Mouse (Mus musculus) gastrocnemius, postnatal 10 days (tissue): ENCODE measurements around the gene Cilp2. TPM values are rescaled to one million over a fixed set of nuclear protein-coding genes. Genes with fewer than 3 reads are reported as not detected.

Experiments used
- DNase-seq: peaks from one replicate; pipeline ENCODE4 v3.0.0; 2021; ENCODE audit warnings: mixed read lengths
- long read RNA-seq, 2 experiments: library from polyadenylated mRNA; stranded (forward); transcript quantifications; one replicate each; pipeline ENCODE4 v2.0.0; 2021
- total RNA-seq, 2 experiments: library from RNA; stranded (reverse); gene quantifications; 2 replicates each; pipeline ENCODE4 v1.2.3; 2021

The Cilp2 gene
- total RNA-seq, result 10 to 100 TPM; 25.3 to 28.4 TPM
- long read RNA-seq, experiment 1, full-length matches to known transcripts, result 44 of 75 reads
- long read RNA-seq, experiment 1, partial matches to known transcripts, result 12 of 75 reads
- long read RNA-seq, experiment 1, other reads (novel, unspliced or antisense), result 19 of 75 reads
- long read RNA-seq, experiment 2, full-length matches to known transcripts, result 44 of 84 reads
- long read RNA-seq, experiment 2, partial matches to known transcripts, result 16 of 84 reads
- long read RNA-seq, experiment 2, other reads (novel, unspliced or antisense), result 24 of 84 reads

DNA sequence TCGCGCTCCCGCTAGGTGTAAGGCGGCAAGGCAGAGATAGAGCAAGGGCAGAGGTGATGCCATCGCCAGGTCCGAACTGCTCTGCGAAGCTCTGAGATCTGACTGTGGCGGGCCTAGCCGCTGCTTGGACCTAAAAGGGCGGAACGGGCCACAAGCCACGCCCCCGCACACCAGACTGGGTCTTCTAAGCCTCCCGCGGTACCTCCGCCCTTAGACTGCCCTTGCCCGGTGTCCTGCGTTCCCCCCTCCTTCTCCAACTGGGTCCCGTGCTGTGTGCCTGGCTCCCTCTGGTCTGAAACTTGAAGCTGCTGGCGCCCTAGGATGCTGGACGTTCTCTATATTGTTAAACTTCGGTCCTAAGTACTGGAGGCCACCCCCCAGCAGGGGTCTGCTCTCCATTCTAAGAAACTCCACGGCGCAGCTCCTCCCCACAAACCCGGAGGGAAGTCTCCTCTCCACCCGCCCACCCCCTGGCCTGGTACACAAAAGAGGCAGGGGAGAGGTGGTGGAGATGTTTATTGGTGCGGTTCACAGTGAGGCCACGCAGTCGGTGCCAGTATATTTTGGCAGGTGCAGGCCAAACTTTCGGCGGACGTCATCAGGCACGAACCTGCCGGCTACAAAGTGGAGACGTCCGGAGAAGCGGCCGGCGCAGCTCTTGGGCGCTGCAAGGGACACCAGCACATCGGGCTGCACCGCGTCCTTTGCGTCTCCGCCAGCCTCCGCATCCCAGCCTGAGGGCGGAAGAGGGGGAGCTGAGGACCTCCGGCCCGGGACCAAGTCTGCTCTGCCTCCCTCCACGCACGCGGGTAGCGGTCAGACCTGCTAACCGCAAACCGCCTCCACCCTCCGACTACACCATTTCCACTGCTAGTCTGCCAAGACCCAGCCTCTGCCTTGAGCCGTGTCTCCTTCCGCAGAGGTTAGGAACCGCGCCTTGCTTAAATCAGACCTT, at the start of gene Cilp2:
Cilp2 (minus strand) TSS at position 399 of the 955 bp plus-strand sequence.
- peak; percentile 59 for DNase-seq

DNA sequence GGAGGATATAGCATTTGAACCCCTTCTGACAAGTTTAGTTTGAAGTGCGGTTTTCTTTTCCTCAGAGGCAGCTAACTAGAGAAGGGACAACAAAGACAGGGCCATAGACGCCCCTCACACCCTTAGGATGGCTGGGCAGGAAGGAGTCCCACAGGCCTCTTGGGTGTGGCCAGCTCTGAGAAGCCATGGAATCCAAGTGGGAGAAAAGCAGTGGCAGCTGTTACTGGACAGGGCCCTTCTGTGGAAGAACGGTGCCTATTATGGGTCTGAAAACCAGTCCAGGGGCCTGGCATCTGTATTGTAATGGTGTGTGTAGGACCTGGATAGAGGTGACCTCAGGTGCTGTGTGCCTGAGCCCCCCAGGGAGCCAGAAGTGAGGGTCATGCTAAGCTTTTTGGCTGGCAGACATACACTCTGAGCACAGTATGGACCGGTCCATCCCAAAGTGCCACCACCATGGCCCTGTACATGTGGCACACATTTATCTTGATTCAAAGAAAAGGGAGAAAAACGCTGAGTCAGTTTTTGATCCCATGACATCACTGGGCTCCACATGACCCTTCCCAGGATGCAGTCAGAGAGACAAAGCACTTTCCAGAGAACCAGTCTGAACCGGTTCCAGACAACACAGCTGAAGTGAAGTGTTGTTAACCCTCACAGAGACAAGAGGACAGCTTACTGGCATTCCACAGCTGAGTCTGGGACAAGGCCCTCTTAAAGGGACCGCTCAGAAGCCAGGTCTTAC, 48.7 kb upstream of the Cilp2 start:
- DNase-seq, result no peak

DNA sequence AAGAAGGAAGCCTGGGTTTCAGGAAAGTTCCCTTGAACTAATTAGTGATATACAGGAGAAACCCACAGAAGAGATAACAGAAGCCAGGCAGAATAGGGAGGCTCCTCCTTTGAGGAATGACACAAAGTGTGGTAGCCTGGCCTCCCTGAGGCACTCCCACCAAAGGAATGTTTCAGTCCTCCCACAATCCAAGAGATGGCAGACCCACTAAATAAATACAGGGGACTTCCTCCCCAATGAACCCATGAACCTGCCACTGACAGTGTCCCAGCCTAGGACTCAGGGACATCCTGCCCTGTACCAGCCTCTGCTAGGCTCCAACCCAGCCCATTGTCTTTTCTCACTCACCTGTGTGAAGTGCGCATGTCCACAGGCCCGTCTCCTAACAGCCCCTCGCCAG, 47.9 kb upstream of the Cilp2 start:
- DNase-seq, result no peak

DNA sequence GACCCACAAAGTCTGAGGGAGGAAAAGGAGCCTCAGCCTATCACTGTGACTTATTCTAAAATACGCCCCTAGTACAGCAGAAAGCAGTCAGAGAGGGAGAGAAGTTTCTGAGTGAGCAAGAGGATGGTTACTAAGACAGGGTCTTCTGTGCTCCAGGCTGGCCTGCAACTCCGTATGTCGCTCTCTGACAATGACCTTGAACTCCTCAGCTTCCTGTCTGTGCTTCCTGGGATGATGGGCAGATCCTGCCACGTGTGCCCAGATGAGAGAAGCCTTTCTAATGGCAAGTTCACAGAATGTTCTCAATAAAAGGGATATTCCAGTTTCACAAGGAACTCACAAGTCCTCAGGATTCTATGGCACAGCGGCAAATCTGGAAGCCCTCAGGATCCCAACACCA, 47.1 kb upstream of the Cilp2 start:
- no peak for DNase-seq

DNA sequence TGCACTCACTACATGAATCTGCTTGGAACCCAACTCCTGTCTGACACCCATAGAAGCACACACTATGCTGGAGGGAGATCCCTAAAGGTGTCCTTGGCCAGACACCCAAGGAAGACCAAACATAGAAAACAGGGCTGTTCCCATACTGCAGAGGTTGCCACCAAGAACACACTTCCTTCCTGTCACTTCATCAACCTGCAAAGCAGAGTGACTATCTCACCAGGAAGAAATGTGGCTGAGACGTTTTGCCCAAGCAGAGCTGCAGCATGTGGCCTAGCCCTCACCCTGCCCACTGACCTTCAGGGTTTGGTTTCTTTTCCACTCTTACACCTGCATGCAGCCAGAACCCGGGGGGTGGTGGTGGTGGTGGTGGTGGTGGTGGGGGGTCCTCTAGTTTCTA, 46.3 kb upstream of the Cilp2 start:
- DNase-seq, result no peak

DNA sequence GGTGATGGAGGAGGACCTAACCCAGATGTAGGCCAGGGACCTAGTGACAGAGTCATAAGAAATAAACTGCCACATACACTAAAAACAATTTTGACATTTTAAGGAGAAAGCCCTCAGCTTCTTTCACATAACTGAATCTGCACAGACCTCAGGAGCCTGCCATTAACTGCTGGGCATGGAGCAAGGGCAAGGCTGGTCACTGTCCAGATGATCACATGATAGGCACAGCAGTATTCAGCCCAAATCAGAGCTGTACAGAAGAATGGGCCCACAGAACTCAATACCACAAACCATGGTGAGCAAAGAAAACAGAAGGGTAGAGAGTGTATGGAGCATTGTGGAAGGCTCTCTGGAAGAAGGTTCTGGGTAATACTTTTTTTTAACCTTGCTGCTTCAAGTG, 39.4 kb upstream of the Cilp2 start:
- no peak for DNase-seq

DNA sequence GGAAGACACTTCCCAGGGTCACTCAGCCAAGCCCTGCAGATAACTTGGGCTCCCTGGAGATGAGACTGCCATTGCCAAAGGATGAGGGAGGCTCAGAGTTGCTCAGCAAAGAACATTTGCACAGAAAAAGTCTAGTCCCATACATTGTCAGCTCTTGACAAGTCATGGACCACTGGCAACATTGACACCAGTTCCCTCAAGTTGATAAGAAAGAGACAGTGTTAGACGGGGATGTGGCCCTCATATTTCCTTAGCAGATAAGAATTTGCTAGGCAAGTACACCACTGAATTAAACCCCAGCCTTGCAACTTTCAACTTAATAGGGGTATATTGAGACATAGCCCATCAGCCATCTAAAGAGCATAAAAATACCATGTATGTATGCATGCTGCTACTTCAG, 36.5 kb upstream of the Cilp2 start:
- no peak for DNase-seq

DNA sequence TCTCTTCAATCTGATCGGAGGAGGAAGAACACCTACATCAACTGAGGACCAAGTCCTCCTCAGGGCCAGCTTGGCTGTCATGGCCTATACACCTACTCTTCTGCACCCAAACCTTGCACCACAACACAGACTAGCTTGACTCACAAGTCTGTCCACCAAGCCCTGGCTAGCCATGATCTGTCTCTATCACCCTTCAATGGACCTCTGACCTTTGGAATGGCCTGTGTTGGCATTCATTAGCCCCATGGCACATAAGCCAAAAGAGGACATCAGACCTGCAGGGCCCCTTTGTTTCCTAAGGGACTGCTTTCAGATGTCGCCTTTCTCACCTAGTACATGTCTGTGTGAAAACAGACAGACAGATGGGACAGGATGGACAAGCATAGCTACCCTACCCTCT, 33.7 kb upstream of the Cilp2 start:
- DNase-seq, result no peak

DNA sequence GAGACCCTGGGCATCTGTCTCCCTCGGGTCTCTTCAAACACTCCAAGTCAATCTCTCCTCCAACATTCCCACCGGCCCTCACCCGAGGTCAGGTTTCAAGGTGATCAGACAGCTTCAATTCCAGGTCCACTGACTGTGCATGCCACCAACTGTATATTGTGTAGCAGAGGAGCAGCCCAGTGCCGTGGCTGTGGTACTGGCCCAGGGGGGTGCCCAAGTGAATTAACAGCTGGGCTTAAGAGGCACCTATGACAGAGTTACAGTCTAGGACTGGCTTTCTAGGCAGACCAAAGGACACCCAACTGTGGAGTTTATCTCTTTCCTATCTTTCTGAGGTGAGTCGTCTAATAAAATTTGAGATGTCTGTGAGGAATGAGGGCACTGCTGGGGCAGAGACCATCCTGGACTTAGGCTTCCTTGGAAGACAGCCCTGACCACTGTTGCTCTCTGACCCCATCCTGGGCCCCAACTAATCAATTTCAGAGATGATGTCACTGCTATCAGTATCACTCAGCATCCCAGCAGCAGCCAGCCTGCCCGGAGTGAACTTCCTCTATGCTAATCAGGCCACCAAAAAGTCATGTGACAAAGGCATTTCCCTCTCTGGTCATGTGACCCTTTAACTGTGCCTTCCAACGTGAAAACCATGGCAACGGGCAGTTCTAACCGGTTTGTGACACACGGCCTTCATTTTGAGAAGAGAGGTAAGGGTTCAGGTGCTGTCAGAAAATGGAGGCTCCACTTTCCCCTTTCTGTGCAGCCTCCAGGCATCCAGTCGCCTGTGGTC, 32.6 kb upstream of the Cilp2 start:
- DNase-seq, result no peak

DNA sequence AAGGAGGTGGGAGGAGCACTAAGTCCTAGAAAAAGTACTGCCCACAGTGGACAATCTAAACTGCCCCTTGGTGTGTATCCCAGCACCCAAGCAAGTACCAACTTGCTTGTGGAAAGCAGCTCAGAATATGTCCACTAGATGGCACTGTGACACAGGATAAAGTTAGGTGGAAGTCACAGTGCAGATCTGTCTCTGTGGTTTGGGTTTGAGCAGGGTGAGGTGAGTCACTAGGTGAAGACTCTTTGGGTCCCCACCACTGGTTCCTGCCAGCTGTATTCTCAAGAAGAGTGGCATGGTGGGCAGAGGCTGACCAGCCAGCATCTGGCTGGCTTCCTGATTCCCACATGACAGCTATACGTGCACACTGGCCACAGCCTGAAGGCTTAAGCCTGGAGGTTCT, 31.5 kb upstream of the Cilp2 start:
- peak; percentile 59 for DNase-seq

DNA sequence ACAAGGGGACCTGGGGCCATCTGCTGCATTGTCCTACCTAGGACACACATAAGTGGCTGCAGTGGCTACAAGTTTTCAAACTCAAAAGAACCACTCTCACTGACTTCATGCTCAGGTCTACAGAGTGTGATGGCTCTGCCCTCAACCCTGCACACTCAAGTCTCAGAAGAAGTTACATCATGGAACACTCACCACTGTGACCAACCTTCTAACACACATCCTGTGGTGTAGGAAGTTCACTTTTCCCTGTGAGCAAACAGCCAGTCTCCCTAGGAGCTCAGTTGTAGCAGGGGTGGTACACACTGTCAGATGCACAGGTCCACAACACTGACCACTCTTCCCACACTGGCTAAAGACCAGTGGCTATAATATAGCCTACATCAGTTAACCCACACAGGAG, 31.0 kb upstream of the Cilp2 start:
- DNase-seq, result no peak

DNA sequence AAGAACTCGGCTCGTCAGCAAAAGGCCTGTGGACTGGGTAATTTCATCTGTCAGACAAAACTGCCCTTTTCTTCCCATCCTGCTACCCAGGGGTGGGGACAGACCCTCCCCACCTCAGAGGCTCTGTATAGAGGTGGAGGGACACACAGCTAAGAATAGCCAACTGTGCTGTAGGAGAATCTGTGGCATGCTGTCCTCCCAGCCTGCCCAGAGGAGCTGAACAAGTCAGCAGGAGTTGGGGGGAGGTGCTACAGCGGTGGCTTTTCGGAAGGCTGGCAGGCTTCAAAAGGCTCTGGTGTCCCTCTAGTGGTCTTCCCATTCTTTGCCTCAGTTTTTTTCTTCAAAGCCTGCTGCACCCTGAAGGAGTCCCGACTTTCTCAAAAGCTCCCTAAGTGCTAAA, 28.3 kb upstream of the Cilp2 start:
- no peak for DNase-seq

DNA sequence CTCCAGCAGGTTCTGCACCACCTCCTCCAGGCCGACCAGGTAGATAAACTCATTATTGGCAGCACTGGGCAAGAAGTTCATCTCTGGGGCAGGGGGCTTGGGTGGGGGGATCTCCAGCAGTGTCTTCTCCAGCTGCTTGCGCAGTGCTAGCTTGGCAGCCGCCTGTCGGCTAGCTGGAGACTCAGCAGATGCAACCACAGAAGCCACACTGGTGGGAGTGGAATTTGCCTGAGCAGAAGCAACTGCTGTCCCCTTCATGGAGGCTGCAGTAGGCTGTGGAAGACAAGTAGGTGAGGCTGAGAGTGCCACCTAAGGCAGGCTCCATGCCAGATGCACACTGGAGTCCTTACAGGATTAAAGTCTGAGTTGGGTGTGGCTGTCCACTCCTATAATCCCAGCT, 27.0 kb upstream of the Cilp2 start:
- no peak for DNase-seq

DNA sequence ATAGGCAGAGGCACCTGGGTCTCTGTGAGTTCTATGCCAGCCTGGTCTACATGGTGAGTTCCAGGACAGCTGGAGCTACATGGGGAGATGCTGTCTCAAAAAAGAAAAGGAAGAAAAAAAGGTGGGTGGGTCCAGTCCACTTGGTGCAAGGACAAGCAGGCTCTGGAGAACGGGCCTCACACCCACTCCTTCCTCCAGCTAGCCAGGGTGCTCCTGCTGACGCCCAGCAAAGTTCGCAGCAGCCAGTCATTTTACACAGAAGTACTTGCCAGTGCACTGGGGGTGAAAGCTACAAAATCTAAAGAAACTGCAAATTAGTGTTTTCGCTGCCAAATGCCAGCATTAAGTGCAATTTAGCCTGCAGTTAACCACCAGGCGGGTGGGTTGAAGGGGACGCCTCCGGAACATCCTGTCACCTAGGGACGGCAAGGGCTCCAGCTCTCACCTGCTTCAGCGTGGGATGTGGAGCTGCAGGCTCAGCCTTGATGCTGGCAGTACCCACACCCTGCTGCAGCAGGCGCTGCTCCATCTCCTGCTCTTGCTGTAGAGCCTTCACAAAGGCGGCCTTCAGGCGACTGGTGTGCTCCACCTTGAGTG, 25.1 kb upstream of the Cilp2 start:
- no peak for DNase-seq

DNA sequence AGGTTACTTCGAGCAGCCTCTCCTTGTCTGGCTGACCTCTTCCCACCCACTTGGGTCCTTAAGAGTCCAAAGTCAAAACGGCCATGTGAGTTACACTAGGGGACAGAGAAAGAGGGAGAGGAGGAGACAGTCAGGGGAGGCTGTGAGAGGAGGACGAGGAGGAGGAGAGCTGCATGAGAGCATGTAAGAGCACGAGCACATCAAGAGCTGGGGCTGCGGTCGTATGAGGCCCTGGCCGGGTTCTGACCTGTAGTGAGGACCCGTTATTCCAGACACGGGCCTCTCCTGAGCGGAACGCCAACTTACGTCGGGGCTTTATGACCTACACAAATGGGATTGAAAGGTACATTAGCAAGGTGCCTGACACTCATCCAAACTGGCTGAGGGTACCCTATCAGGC, 24.4 kb upstream of the Cilp2 start:
- DNase-seq, result no peak

DNA sequence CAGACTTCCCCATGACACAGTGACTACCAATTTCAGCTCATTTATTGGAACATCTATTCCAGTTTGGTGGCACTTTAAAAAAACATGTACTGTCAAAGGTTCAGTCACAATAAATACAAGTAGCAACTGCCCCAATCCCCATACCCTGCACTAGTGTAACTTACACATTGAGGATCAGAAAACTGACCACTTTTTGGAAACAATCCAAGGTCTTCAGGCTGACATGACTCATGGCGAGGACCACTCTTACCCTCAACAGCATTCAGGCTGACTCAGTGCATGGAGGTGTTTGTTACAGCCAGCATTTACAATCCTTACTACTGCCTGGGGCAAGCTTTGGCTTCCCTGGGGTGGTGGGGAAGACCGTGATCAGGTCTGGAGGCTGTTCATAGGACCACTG, 19.6 kb upstream of the Cilp2 start:
- DNase-seq, result no peak

DNA sequence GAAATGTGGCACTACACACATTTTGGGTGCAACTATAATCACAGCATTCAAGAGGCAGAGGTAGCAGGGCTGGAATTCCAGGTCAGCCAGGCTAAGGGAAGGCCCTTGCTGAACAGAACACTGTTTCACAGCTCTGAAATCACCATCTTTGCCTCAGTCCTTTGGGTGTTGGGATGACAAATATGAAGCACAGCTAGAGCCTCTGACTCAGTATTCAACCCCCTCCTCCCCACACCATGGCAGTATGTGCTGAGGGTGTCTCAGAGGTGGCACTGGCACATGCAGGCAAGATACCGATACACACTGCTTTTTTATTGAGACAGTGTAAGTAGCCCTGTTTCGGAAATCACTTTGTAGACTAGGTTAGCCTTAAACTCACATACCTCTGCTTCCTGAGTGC, 18.8 kb upstream of the Cilp2 start:
- no peak for DNase-seq

DNA sequence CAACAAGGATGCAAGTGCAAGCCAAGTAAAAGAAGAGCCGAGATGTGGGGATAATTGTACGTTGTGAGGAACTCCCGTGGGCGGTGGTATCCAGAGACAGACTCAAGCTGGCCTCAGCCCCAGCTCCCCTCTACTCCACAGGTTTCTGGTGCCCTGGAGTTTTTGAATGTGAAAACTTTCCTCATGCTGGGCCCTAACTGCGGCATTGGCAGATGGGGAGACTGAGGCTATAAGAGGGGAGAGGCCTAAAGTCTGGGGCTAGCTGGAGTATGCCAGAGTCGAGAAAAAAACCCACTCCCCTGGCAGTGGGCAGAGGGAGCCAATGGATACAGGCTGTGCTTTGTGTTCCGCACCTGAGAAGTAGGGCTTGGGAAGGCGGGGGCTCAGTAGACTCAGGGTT, 16.6 kb upstream of the Cilp2 start:
- no peak for DNase-seq

DNA sequence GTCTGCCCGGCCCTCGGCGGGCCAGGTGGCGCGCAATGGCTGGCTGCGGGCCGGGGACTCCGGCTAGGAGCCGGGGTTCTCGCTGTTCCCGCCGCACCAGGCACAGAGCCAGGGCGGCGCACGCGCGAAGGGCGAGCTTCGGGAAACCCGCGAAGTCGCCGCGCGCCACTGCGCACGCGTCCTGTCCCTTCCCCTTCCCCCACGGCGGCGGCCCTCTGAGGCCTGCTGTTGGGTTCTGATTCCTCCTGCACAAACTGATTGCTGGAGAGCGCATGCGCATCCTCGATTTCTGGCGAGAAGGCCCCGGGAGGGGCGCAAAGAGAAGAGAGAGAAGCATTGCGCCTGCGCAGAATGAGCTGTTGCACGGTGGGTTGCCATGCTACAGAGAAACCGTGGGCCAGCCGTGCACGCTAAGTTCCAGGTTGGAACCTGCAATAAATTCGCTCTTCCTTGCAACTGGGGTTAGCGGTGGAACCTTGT, 15.6 kb upstream of the Cilp2 start:
- DNase-seq, result peak; percentile 99

DNA sequence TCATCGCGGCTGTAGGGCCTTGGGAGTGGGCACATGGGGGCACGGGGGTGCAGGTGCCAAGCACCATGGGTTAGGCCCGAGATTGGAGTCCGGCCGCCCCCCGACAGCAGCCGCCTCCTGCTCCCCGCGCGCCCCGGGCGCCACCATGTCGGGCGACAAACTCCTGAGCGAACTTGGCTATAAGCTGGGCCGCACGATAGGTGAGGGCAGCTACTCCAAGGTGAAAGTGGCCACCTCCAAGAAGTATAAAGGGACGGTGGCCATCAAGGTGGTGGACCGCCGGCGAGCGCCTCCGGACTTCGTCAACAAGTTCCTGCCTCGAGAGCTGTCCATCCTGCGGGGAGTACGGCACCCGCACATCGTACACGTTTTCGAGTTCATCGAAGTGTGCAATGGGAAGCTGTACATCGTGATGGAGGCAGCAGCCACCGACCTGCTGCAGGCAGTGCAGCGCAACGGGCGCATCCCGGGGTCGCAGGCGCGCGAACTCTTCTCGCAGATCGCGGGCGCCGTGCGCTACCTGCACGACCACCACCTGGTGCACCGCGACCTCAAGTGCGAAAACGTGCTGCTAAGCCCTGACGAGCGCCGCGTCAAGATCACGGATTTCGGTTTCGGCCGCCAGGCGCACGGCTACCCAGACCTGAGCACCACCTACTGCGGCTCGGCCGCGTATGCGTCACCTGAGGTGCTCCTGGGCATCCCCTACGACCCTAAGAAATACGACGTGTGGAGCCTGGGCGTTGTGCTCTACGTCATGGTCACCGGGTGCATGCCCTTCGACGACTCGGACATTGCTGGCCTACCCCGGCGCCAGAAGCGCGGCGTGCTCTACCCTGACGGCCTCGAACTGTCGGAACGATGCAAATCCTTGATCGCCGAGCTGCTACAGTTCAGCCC, 14.9 kb upstream of the Cilp2 start, which contains the start of the genes Tssk6, Ndufa13 and Yjefn3:
Tssk6 (plus strand) TSS at position 22 of the 900 bp plus-strand sequence.
Ndufa13 (minus strand) TSS at position 396 of the 900 bp plus-strand sequence.
Yjefn3 (minus strand) TSS at position 550 of the 900 bp plus-strand sequence.
- peak; percentile 54 for DNase-seq
